Mouse (Mus musculus): ENCODE data around the gene Olfr1065.
"Not testable (repeated sequence)": the region's sequence is repeated elsewhere in the genome, so short reads cannot be mapped to it uniquely, and the experiment has no call there.

Gene Olfr1065

GRCm38 (mm10) chr2:86450491-86450890, at the start of gene Olfr1065:
TSS of gene Olfr1065 (minus strand) at chr2:86450591.
- DNase-seq (ENCODE audit: low read depth, low spot score), result not testable (repeated sequence)

GRCm38 (mm10) chr2:86487286-86487685, 36.9 kb upstream of the Olfr1065 start, which contains the start of gene Olfr228:
TSS of gene Olfr228 (minus strand) at chr2:86487386.
- DNase-seq (ENCODE audit: low read depth, low spot score), result no peak

GRCm38 (mm10) chr2:86464442-86465109, 14.2 kb upstream of the Olfr1065 start:
- DNase-seq (ENCODE audit: low read depth, low spot score), result peak; percentile 76

- no peak for DNase-seq (ENCODE audit: low read depth, low spot score)
Observed at GRCm38 (mm10) chr2:86460434-86460833, 10.0 kb upstream of the Olfr1065 start.

GRCm38 (mm10) chr2:86456169-86456568, 5.8 kb upstream of the Olfr1065 start, which contains the start of gene Olfr1066:
TSS of gene Olfr1066 (minus strand) at chr2:86456269.
- DNase-seq (ENCODE audit: low read depth, low spot score), result no peak

GRCm38 (mm10) chr2:86442101-86442500, 8.3 kb downstream of the Olfr1065 start:
- peak; percentile 83 for DNase-seq (ENCODE audit: low read depth, low spot score)

- DNase-seq (ENCODE audit: low read depth, low spot score), result peak; percentile 2
Observed at GRCm38 (mm10) chr2:86428511-86428910, 21.9 kb downstream of the Olfr1065 start.

- not testable (repeated sequence) for DNase-seq (ENCODE audit: low read depth, low spot score)
Observed at GRCm38 (mm10) chr2:86426649-86427048, 23.7 kb downstream of the Olfr1065 start, which contains the start of gene Olfr1062. TSS of gene Olfr1062 (minus strand) at chr2:86426749.

- DNase-seq (ENCODE audit: low read depth, low spot score), result no peak
Observed at GRCm38 (mm10) chr2:86413950-86414349, 36.4 kb downstream of the Olfr1065 start, which contains the start of gene Olfr1061. TSS of gene Olfr1061 (minus strand) at chr2:86414050.

GRCm38 (mm10) chr2:86395114-86395513, 55.3 kb downstream of the Olfr1065 start:
- no peak for DNase-seq (ENCODE audit: low read depth, low spot score)
